Mouse (Mus musculus) myocyte (in vitro differentiated cells): Measurements from ENCODE around the gene Acsm2. TPM values are rescaled to one million over a fixed set of nuclear protein-coding genes. Genes with fewer than 3 reads are reported as not detected.
"Not testable (repeated sequence)": the region's sequence is repeated elsewhere in the genome, so short reads cannot be mapped to it uniquely, and the experiment has no call there.

Experiments
- H3K27me3 ChIP-seq: one replicate; pipeline ENCODE4 v1.6.1; 2011; ENCODE audit not compliant: control insufficient read depth, insufficient read depth, insufficient read length
- H3K36me3 ChIP-seq: one replicate; pipeline ENCODE4 v1.6.1; 2011; ENCODE audit not compliant: control insufficient read depth, insufficient read depth
- H3K4me2 ChIP-seq: one replicate; pipeline ENCODE4 v1.6.1; 2011; ENCODE audit warnings: low read depth, control low read depth
- H3K4me3 ChIP-seq: one replicate; pipeline ENCODE4 v1.5.1; 2011; ENCODE audit warnings: mild to moderate bottlenecking, control low read depth, moderate library complexity
- H3K79me2 ChIP-seq: one replicate; pipeline ENCODE4 v1.6.1; 2011; ENCODE audit not compliant: control insufficient read depth, insufficient read depth
- H3ac ChIP-seq: one replicate; pipeline ENCODE4 v1.6.1; 2011; ENCODE audit not compliant: control insufficient read depth, insufficient read length
- CEBPB ChIP-seq: IDR thresholded peaks from 2 replicates; pipeline ENCODE4 v1.6.1; 2011; ENCODE audit warnings: mild to moderate bottlenecking, moderate library complexity; ENCODE audit not compliant: poor library complexity, insufficient read depth, severe bottlenecking
- E2F4 ChIP-seq: IDR thresholded peaks from one replicate; pipeline ENCODE4 v1.6.1; 2011; ENCODE audit warnings: mild to moderate bottlenecking, control low read depth, moderate library complexity; ENCODE audit not compliant: insufficient read depth
- MAX ChIP-seq: IDR thresholded peaks from one replicate; pipeline ENCODE4 v1.6.1; 2011; ENCODE audit warnings: low read depth, mild to moderate bottlenecking, control low read depth
- MYOD1 ChIP-seq, 3 experiments: IDR thresholded peaks; one replicate each; pipeline ENCODE4 v1.6.1; 2011; ENCODE audit warnings: control low read depth in 2 of 3, low read depth in 2 of 3, mild to moderate bottlenecking in 2 of 3, moderate library complexity in 1 of 3; ENCODE audit not compliant: insufficient read length in 2 of 3, control insufficient read depth in 1 of 3
- MYOG ChIP-seq, 3 experiments: IDR thresholded peaks; one replicate each; pipeline ENCODE4 v1.6.1; 2011; ENCODE audit warnings: control low read depth in 2 of 3, low read depth in 2 of 3, mild to moderate bottlenecking in 2 of 3; ENCODE audit not compliant: insufficient read length in 2 of 3, control insufficient read depth in 1 of 3, insufficient read depth in 1 of 3
- POLR2A ChIP-seq: IDR thresholded peaks from one replicate; pipeline ENCODE4 v1.6.1; 2011; ENCODE audit warnings: low read depth, mild to moderate bottlenecking, control low read depth, moderate library complexity; ENCODE audit not compliant: insufficient read length
- POLR2AphosphoS2 ChIP-seq: IDR thresholded peaks from one replicate; pipeline ENCODE4 v1.6.1; 2011; ENCODE audit warnings: low read depth, control low read depth; ENCODE audit not compliant: insufficient read length
- REST ChIP-seq: IDR thresholded peaks from one replicate; pipeline ENCODE4 v1.6.1; 2011; ENCODE audit warnings: mild to moderate bottlenecking, control low read depth, moderate library complexity; ENCODE audit not compliant: insufficient read depth, insufficient read length
- SRF ChIP-seq: IDR thresholded peaks from one replicate; pipeline ENCODE4 v1.6.1; 2011; ENCODE audit warnings: low read depth; ENCODE audit not compliant: control insufficient read depth, insufficient read length
- TCF12 ChIP-seq: IDR thresholded peaks from one replicate; pipeline ENCODE4 v1.6.1; 2011; ENCODE audit warnings: mild to moderate bottlenecking, control low read depth; ENCODE audit not compliant: poor library complexity, insufficient read depth, severe bottlenecking
- TCF3 ChIP-seq: IDR thresholded peaks from one replicate; pipeline ENCODE4 v1.6.1; 2011; ENCODE audit warnings: low read depth, control low read depth; ENCODE audit not compliant: insufficient read length
- USF1 ChIP-seq: IDR thresholded peaks from one replicate; pipeline ENCODE4 v1.6.1; 2011; ENCODE audit warnings: low read depth, mild to moderate bottlenecking, control low read depth, moderate library complexity
- polyA plus RNA-seq: library from polyadenylated mRNA; unstranded; fragments of >200 nt; fragmentation: generic; extraction: Trizol; gene quantifications from one replicate; pipeline ENCODE4 v1.2.1, GENCODE M21; 2012; ENCODE audit warnings: missing spikeins

Gene Acsm2
- polyA plus RNA-seq, 1 experiment: not detected

- no peak overlapping the region for H3K4me2 ChIP-seq
- H3K36me3 ChIP-seq: no peaks in the 10 kb centered on the region
- H3K4me3 ChIP-seq: no peak overlapping the region
- H3ac ChIP-seq: no peak overlapping the region
- no peaks in the 10 kb centered on the region for H3K79me2 ChIP-seq
- no peak for TF ChIP-seq E2F4
- no peak for TF ChIP-seq MYOG (IDR thresholded peaks at IDR 0.05; ENCODE audit: control insufficient read depth in 1 of 3, insufficient read depth in 1 of 3, insufficient read length in 2 of 3, low read depth in 2 of 3)
- H3K27me3 ChIP-seq: no peaks in the 10 kb centered on the region
Measured at GRCm38 (mm10) chr7:119560452-119560835, 6.3 kb downstream of the Acsm2 start.

- H3K4me2 ChIP-seq: no peak overlapping the region
- H3ac ChIP-seq: no peak overlapping the region
- no peaks in the 10 kb centered on the region for H3K27me3 ChIP-seq
- no peaks in the 10 kb centered on the region for H3K36me3 ChIP-seq
- H3K4me3 ChIP-seq: no peak overlapping the region
- H3K79me2 ChIP-seq: no peaks in the 10 kb centered on the region
- no peak for TF ChIP-seq POLR2A
- TF ChIP-seq TCF12: no peak
- TF ChIP-seq SRF: no peak
- TF ChIP-seq POLR2AphosphoS2: no peak
- no peak for TF ChIP-seq MAX
- TF ChIP-seq MYOG (IDR thresholded peaks at IDR 0.05; ENCODE audit: control insufficient read depth in 1 of 3, insufficient read depth in 1 of 3, insufficient read length in 2 of 3, low read depth in 2 of 3): no peak
- TF ChIP-seq TCF3: no peak
- TF ChIP-seq REST: no peak
- TF ChIP-seq MYOD1 (IDR thresholded peaks at IDR 0.05; ENCODE audit: control insufficient read depth in 1 of 3, insufficient read length in 2 of 3, low read depth in 2 of 3): no peak
- TF ChIP-seq E2F4: no peak
- TF ChIP-seq CEBPB: no peak
- TF ChIP-seq USF1: no peak
Measured at GRCm38 (mm10) chr7:119561441-119561840, 7.3 kb downstream of the Acsm2 start.

GRCm38 (mm10) chr7:119562476-119562875, 8.3 kb downstream of the Acsm2 start:
- not testable (repeated sequence) for H3K4me3 ChIP-seq, H3ac ChIP-seq, H3K79me2 ChIP-seq, H3K36me3 ChIP-seq, H3K27me3 ChIP-seq, H3K4me2 ChIP-seq

GRCm38 (mm10) chr7:119594530-119595107, 40.5 kb downstream of the Acsm2 start:
- TF ChIP-seq E2F4 (no peak), TCF12 (no peak)
- Histone ChIP-seq H3K27me3 (no peaks in the 10 kb centered on the region), H3K79me2 (no peaks in the 10 kb centered on the region), H3ac (no peak overlapping the region), H3K4me3 (no peak overlapping the region), H3K4me2 (no peak overlapping the region), H3K36me3 (no peaks in the 10 kb centered on the region)

- Histone ChIP-seq H3K4me2 (no peak overlapping the region), H3K36me3 (no peaks in the 10 kb centered on the region), H3ac (no peak overlapping the region), H3K27me3 (no peaks in the 10 kb centered on the region), H3K79me2 (no peaks in the 10 kb centered on the region), H3K4me3 (no peak overlapping the region)
- TF ChIP-seq REST: no peak
- TF ChIP-seq POLR2A: no peak
- no peak for TF ChIP-seq TCF3
- TF ChIP-seq SRF: no peak
- no peak for TF ChIP-seq E2F4
- no peak for TF ChIP-seq MYOG (IDR thresholded peaks at IDR 0.05; ENCODE audit: control insufficient read depth in 1 of 3, insufficient read depth in 1 of 3, insufficient read length in 2 of 3, low read depth in 2 of 3)
- TF ChIP-seq MYOD1 (IDR thresholded peaks at IDR 0.05; ENCODE audit: control insufficient read depth in 1 of 3, insufficient read length in 2 of 3, low read depth in 2 of 3): no peak
- no peak for TF ChIP-seq POLR2AphosphoS2
- TF ChIP-seq MAX: no peak
- TF ChIP-seq TCF12: no peak
- no peak for TF ChIP-seq USF1
- no peak for TF ChIP-seq CEBPB
Measured at GRCm38 (mm10) chr7:119595306-119595705, 41.2 kb downstream of the Acsm2 start.

GRCm38 (mm10) chr7:119596536-119596935, 42.4 kb downstream of the Acsm2 start:
- Histone ChIP-seq H3K4me3 (no peak overlapping the region), H3ac (no peak overlapping the region), H3K36me3 (no peaks in the 10 kb centered on the region), H3K4me2 (no peak overlapping the region), H3K79me2 (no peaks in the 10 kb centered on the region), H3K27me3 (no peaks in the 10 kb centered on the region)
- TF ChIP-seq MYOG (IDR thresholded peaks at IDR 0.05; ENCODE audit: control insufficient read depth in 1 of 3, insufficient read depth in 1 of 3, insufficient read length in 2 of 3, low read depth in 2 of 3) (no peak), E2F4 (no peak), POLR2AphosphoS2 (no peak), POLR2A (no peak), USF1 (no peak), CEBPB (no peak), SRF (no peak), TCF3 (no peak), REST (no peak), TCF12 (no peak), MAX (no peak), MYOD1 (IDR thresholded peaks at IDR 0.05; ENCODE audit: control insufficient read depth in 1 of 3, insufficient read length in 2 of 3, low read depth in 2 of 3) (no peak)
